Mouse (Mus musculus) heart, embryonic 12.5 days (tissue): ENCODE measurements around the gene Il17re. TPM values are rescaled to one million over a fixed set of nuclear protein-coding genes. Genes with fewer than 3 reads are reported as not detected.

ENCODE experiments used
- ATAC-seq: fragments of 200-750 bp; cut with Nextera tagmentation; 2 replicates; pipeline ENCODE4 v1.8.0; 2017; ENCODE audit warnings: moderate TSS enrichment, moderate library complexity; ENCODE audit not compliant: insufficient number of reproducible peaks, low FRiP score
- H3K27ac ChIP-seq: fragments of 300-500 bp; sonication (generic); 2 replicates; pipeline ENCODE4 v1.5.1; 2016; ENCODE audit warnings: mild to moderate bottlenecking, moderate library complexity; ENCODE audit not compliant: poor library complexity, severe bottlenecking
- H3K27me3 ChIP-seq: fragments of 300-500 bp; sonication (generic); replicated peaks from 2 replicates; pipeline ENCODE4 v1.6.1; 2016; ENCODE audit warnings: mild to moderate bottlenecking, moderate library complexity
- H3K36me3 ChIP-seq: fragments of 300-500 bp; sonication (generic); 2 replicates; pipeline ENCODE4 v1.6.1; 2016; ENCODE audit warnings: mild to moderate bottlenecking, moderate library complexity
- H3K4me1 ChIP-seq: fragments of 300-500 bp; sonication (generic); replicated peaks from 2 replicates; pipeline ENCODE4 v1.6.1; 2016; ENCODE audit warnings: mild to moderate bottlenecking
- H3K4me2 ChIP-seq: fragments of 300-500 bp; sonication (generic); 2 replicates; pipeline ENCODE4 v1.6.1; 2016; ENCODE audit warnings: mild to moderate bottlenecking, moderate library complexity
- H3K4me3 ChIP-seq: fragments of 300-500 bp; sonication (generic); 2 replicates; pipeline ENCODE4 v1.5.1; 2016; ENCODE audit warnings: mild to moderate bottlenecking
- H3K9ac ChIP-seq: fragments of 300-500 bp; sonication (generic); 2 replicates; pipeline ENCODE4 v1.6.1; 2016; ENCODE audit warnings: mild to moderate bottlenecking, moderate library complexity
- H3K9me3 ChIP-seq: fragments of 300-500 bp; sonication (generic); replicated peaks from 2 replicates; pipeline ENCODE4 v1.6.1; 2016; ENCODE audit warnings: mild to moderate bottlenecking, moderate library complexity
- WGBS: fragments of 180-500 bp; shearing (Covaris S2); methylation state at CpG from one replicate; pipeline ENCODE4 v1.1.7; 2016; 5-methylcytosine and 5-hydroxymethylcytosine counted together
- polyA plus RNA-seq: library from polyadenylated mRNA; unstranded; fragments of >200 nt; fragmentation: Nextera tagmentation; extraction: Ambion mirVana; gene quantifications from 2 replicates; pipeline ENCODE4 v1.2.1, GENCODE M21; 2016

Il17re gene
- polyA plus RNA-seq, 1 experiment from 2014 or later, result 1.3 TPM

- Histone ChIP-seq H3K9me3 (no peaks in the 10 kb centered on the region), H3K4me1 (peaks cover 11% of the 10 kb centered on the region), H3K27ac (no peak overlapping the region), H3K4me2 (peak overlapping the region; percentile 89), H3K4me3 (peak overlapping the region; percentile 78), H3K27me3 (no peaks in the 10 kb centered on the region), H3K36me3 (peaks cover 24% of the 10 kb centered on the region), H3K9ac (peak overlapping the region; percentile 89)
- 49% methylated on average over 12 of the region's 12 CpGs for WGBS
- no peak for ATAC-seq
These were observed 15.2 kb upstream of the Il17re start for GRCm38 (mm10) chr6:113443091-113443490.

- no peak for ATAC-seq
- Histone ChIP-seq H3K27me3 (no peaks in the 10 kb centered on the region), H3K4me2 (no peak overlapping the region), H3K36me3 (peaks cover 34% of the 10 kb centered on the region), H3K4me1 (peaks cover 11% of the 10 kb centered on the region), H3K4me3 (no peak overlapping the region), H3K9ac (no peak overlapping the region), H3K9me3 (no peaks in the 10 kb centered on the region), H3K27ac (no peak overlapping the region)
- 91% methylated on average over 8 of the region's 8 CpGs for WGBS
These were observed 13.9 kb upstream of the Il17re start for GRCm38 (mm10) chr6:113444207-113444965.

GRCm38 (mm10) chr6:113447639-113448038 is 10.6 kb upstream of the Il17re start:
- no peak overlapping the region for H3K27ac ChIP-seq
- no peak for ATAC-seq
- no peak overlapping the region for H3K9ac ChIP-seq
- H3K4me3 ChIP-seq, result no peak overlapping the region
- H3K4me2 ChIP-seq, result no peak overlapping the region
- H3K4me1 ChIP-seq, result peaks cover 15% of the 10 kb centered on the region
- WGBS, result 91% methylated on average over 4 of the region's 4 CpGs
- no peaks in the 10 kb centered on the region for H3K27me3 ChIP-seq
- peaks cover 37% of the 10 kb centered on the region for H3K36me3 ChIP-seq
- no peaks in the 10 kb centered on the region for H3K9me3 ChIP-seq

GRCm38 (mm10) chr6:113451839-113452238 is 6.4 kb upstream of the Il17re start:
- WGBS, result 56% methylated on average over 2 of the region's 2 CpGs
- Histone ChIP-seq H3K4me2 (no peak overlapping the region), H3K9me3 (no peaks in the 10 kb centered on the region), H3K27me3 (no peaks in the 10 kb centered on the region), H3K36me3 (peaks cover 26% of the 10 kb centered on the region), H3K27ac (no peak overlapping the region), H3K4me1 (peaks cover 6% of the 10 kb centered on the region; the same call in 1 of the 2 replicates), H3K9ac (no peak overlapping the region), H3K4me3 (no peak overlapping the region)
- no peak for ATAC-seq

- H3K4me3 ChIP-seq, result no peak overlapping the region
- H3K4me1 ChIP-seq, result peaks cover 6% of the 10 kb centered on the region; the same call in 1 of the 2 replicates
- no peaks in the 10 kb centered on the region for H3K36me3 ChIP-seq
- H3K9ac ChIP-seq, result no peak overlapping the region
- H3K4me2 ChIP-seq, result no peak overlapping the region
- no peaks in the 10 kb centered on the region for H3K27me3 ChIP-seq
- WGBS, result 38% methylated on average over 5 of the region's 5 CpGs
- no peaks in the 10 kb centered on the region for H3K9me3 ChIP-seq
- no peak overlapping the region for H3K27ac ChIP-seq
- ATAC-seq, result no peak
These were observed 3.3 kb upstream of the Il17re start for GRCm38 (mm10) chr6:113455007-113455406.

GRCm38 (mm10) chr6:113458635-113459034 is 351 bp downstream of the Il17re start:
- no peaks in the 10 kb centered on the region for H3K9me3 ChIP-seq
- no peak overlapping the region for H3K27ac ChIP-seq
- H3K9ac ChIP-seq, result no peak overlapping the region; the same call in 1 of the 2 replicates
- H3K27me3 ChIP-seq, result no peaks in the 10 kb centered on the region
- no peak overlapping the region for H3K4me3 ChIP-seq
- no peaks in the 10 kb centered on the region for H3K36me3 ChIP-seq
- 54% methylated on average over 10 of the region's 10 CpGs for WGBS
- no peak overlapping the region for H3K4me2 ChIP-seq
- H3K4me1 ChIP-seq, result no peaks in the 10 kb centered on the region
- ATAC-seq, result no peak

- H3K36me3 ChIP-seq, result no peaks in the 10 kb centered on the region
- no peak overlapping the region for H3K27ac ChIP-seq
- no peak overlapping the region for H3K4me3 ChIP-seq
- H3K27me3 ChIP-seq, result peaks cover 39% of the 10 kb centered on the region; the same call in 1 of the 2 replicates
- 61% methylated on average over 7 of the region's 7 CpGs for WGBS
- no peaks in the 10 kb centered on the region; the same call in 1 of the 2 replicates for H3K4me1 ChIP-seq
- no peak for ATAC-seq
- no peak overlapping the region for H3K9ac ChIP-seq
- H3K4me2 ChIP-seq, result no peak overlapping the region
- H3K9me3 ChIP-seq, result no peaks in the 10 kb centered on the region
These were observed 5.8 kb downstream of the Il17re start for GRCm38 (mm10) chr6:113464040-113464439.

- no peaks in the 10 kb centered on the region for H3K36me3 ChIP-seq
- no peak overlapping the region for H3K4me3 ChIP-seq
- H3K4me2 ChIP-seq, result no peak overlapping the region
- peaks cover 49% of the 10 kb centered on the region for H3K27me3 ChIP-seq
- WGBS, result 48% methylated on average over 5 of the region's 5 CpGs
- H3K4me1 ChIP-seq, result peaks cover 12% of the 10 kb centered on the region
- no peak overlapping the region for H3K27ac ChIP-seq
- no peaks in the 10 kb centered on the region for H3K9me3 ChIP-seq
- ATAC-seq, result no peak
- H3K9ac ChIP-seq, result no peak overlapping the region
These were observed 7.3 kb downstream of the Il17re start for GRCm38 (mm10) chr6:113465602-113466001.

GRCm38 (mm10) chr6:113468512-113468911 is 10.2 kb downstream of the Il17re start:
- Histone ChIP-seq H3K4me3 (no peak overlapping the region), H3K36me3 (no peaks in the 10 kb centered on the region), H3K9me3 (no peaks in the 10 kb centered on the region), H3K4me1 (peaks cover 31% of the 10 kb centered on the region), H3K4me2 (no peak overlapping the region), H3K27me3 (peaks cover 67% of the 10 kb centered on the region), H3K9ac (no peak overlapping the region), H3K27ac (no peak overlapping the region)
- no peak for ATAC-seq
- WGBS, result 62% methylated on average over 3 of the region's 3 CpGs

GRCm38 (mm10) chr6:113469021-113469420 is 10.7 kb downstream of the Il17re start:
- peak overlapping the region; percentile 81 for H3K4me2 ChIP-seq
- peaks cover 64% of the 10 kb centered on the region for H3K27me3 ChIP-seq
- ATAC-seq, result no peak
- H3K36me3 ChIP-seq, result no peaks in the 10 kb centered on the region
- no peak overlapping the region for H3K27ac ChIP-seq
- peaks cover 31% of the 10 kb centered on the region for H3K4me1 ChIP-seq
- peak overlapping the region; percentile 45 for H3K4me3 ChIP-seq
- H3K9ac ChIP-seq, result peak overlapping the region; percentile 59
- H3K9me3 ChIP-seq, result no peaks in the 10 kb centered on the region
- 10% methylated on average over 9 of the region's 9 CpGs for WGBS

GRCm38 (mm10) chr6:113469432-113469831 is 11.1 kb downstream of the Il17re start:
- Histone ChIP-seq H3K36me3 (no peaks in the 10 kb centered on the region), H3K9ac (peak overlapping the region; percentile 59), H3K9me3 (no peaks in the 10 kb centered on the region), H3K4me3 (peak overlapping the region; percentile 45), H3K27me3 (peaks cover 64% of the 10 kb centered on the region), H3K4me1 (peaks cover 31% of the 10 kb centered on the region), H3K4me2 (peak overlapping the region; percentile 81), H3K27ac (no peak overlapping the region)
- 2% methylated on average over 31 of the region's 31 CpGs for WGBS
- ATAC-seq, result peak; percentile 54
